Mouse (Mus musculus) spleen, adult 2 months (tissue): Measurements from ENCODE around the gene Gaa.

Experiments used
- CTCF ChIP-seq: fragments of 200-500 bp; IDR thresholded peaks from 2 replicates; pipeline ENCODE4 v1.5.1; 2011; ENCODE audit warnings: mild to moderate bottlenecking, inconsistent platforms; ENCODE audit not compliant: insufficient read depth, insufficient read length, insufficient replicate concordance; ENCODE audit errors: extremely low read depth
- POLR2A ChIP-seq: fragments of 200-500 bp; IDR thresholded peaks from 2 replicates; pipeline ENCODE4 v1.6.1; 2011; ENCODE audit warnings: low read depth, low read length, inconsistent platforms

DNA sequence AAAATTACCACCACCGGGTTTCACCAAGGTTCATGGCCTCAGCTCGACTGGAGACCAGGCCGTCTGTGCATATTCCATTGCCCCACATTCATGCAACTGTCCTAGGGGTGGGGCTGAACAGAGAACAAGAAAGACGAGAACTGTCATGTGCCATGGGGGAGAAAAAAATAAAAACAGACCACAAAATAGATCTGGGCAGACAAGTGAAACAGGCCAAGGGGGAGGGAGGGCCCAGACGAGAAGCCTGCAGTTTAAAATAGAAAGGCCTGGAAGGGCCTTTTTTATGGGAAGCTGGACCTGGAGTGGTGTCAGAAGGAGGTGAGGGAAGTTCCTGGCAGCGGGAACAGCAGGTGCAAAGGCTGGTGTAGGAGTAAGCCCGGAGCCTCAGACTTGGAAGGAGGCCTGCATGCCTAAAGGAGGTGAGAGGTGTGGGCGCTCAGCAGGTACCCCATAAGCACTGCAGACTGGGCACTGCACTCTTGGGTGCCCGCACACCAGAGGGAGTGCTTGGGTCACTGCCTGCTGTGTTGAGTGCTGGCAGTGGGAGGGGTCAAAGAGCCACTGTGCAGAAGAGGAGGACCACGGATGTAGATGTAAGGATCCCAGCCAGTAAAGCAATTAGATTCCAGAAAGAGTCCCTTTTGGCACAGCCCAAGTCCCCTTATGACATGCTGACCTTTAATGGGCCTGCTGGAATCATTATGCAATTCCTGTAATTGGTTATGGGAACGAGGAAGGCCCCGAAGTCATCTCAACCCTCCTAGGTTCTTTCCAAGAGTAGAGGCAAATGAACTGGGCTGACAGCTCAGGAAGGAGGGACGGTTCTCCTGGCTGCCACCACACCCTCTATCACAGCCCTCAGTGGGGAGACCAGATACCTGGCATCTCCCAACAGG, 39.3 kb downstream of the Gaa start:
- TF ChIP-seq CTCF = no peak
- no peak for TF ChIP-seq POLR2A
